Mouse (Mus musculus) limb, embryonic 13.5 days (tissue): ENCODE measurements at regions not wholly inside any gene's neighbourhood (a gene's known extent, or its start where the extent isn't known, plus 50 kb on each side); places are given as distances from the start of the nearest gene placed in this dataset.
A peak's percentile ranks its signal among the peaks of the same experiment; 100 is the strongest.

Source experiments
- ATAC-seq: fragments of 200-750 bp; cut with Nextera tagmentation; 2 replicates; pipeline ENCODE4 v1.8.0; 2017; ENCODE audit warnings: low read depth, moderate number of reproducible peaks, moderate TSS enrichment; ENCODE audit not compliant: low FRiP score
- H3K27ac ChIP-seq: fragments of 300-500 bp; sonication (generic); 2 replicates; pipeline ENCODE4 v1.5.1; 2015; ENCODE audit warnings: inconsistent platforms, mild to moderate bottlenecking, moderate library complexity
- H3K27me3 ChIP-seq: fragments of 300-500 bp; sonication (generic); 2 replicates; pipeline ENCODE4 v1.6.1; 2015; ENCODE audit warnings: mild to moderate bottlenecking, inconsistent platforms
- H3K36me3 ChIP-seq: fragments of 300-500 bp; sonication (generic); 2 replicates; pipeline ENCODE4 v1.6.1; 2015; ENCODE audit warnings: inconsistent platforms, mild to moderate bottlenecking, moderate library complexity
- H3K4me1 ChIP-seq: fragments of 300-500 bp; sonication (generic); 2 replicates; pipeline ENCODE4 v1.6.1; 2015; ENCODE audit warnings: inconsistent platforms
- H3K4me2 ChIP-seq: fragments of 300-500 bp; sonication (generic); replicated peaks from 2 replicates; pipeline ENCODE4 v1.6.1; 2015; ENCODE audit warnings: inconsistent platforms, mild to moderate bottlenecking, moderate library complexity
- H3K4me3 ChIP-seq: fragments of 300-500 bp; sonication (generic); 2 replicates; pipeline ENCODE4 v1.5.1; 2015; ENCODE audit warnings: moderate library complexity, mild to moderate bottlenecking, inconsistent platforms
- H3K9ac ChIP-seq: fragments of 300-500 bp; sonication (generic); 2 replicates; pipeline ENCODE4 v1.6.1; 2015; ENCODE audit warnings: mild to moderate bottlenecking, inconsistent platforms
- H3K9me3 ChIP-seq: fragments of 300-500 bp; sonication (generic); 2 replicates; pipeline ENCODE4 v1.6.1; 2016; ENCODE audit warnings: inconsistent platforms
- WGBS: fragments of 180-500 bp; shearing (Covaris S2); methylation state at CpG from one replicate; pipeline ENCODE4 v1.1.7; 2015; 5-methylcytosine and 5-hydroxymethylcytosine counted together

GRCm38 (mm10) chr4:58693018-58693417 lies 94.5 kb downstream of the Olfr267 start:
- no peak for ATAC-seq
- H3K27me3 ChIP-seq: no peaks in the 10 kb centered on the region
- no peak overlapping the region for H3K4me2 ChIP-seq
- no peak overlapping the region for H3K27ac ChIP-seq
- H3K4me1 ChIP-seq: no peaks in the 10 kb centered on the region
- H3K36me3 ChIP-seq: no peaks in the 10 kb centered on the region
- no peak overlapping the region for H3K9ac ChIP-seq
- H3K4me3 ChIP-seq: no peak overlapping the region
- WGBS: 84% methylated on average over 6 of the region's 6 CpGs
- H3K9me3 ChIP-seq: no peaks in the 10 kb centered on the region

- 93% methylated on average over 4 of the region's 4 CpGs for WGBS
- H3K36me3 ChIP-seq: no peaks in the 10 kb centered on the region
- H3K4me3 ChIP-seq: no peak overlapping the region
- no peak for ATAC-seq
- H3K9me3 ChIP-seq: no peaks in the 10 kb centered on the region
- H3K4me1 ChIP-seq: peaks cover 16% of the 10 kb centered on the region
- H3K27ac ChIP-seq: no peak overlapping the region
- no peaks in the 10 kb centered on the region for H3K27me3 ChIP-seq
- H3K4me2 ChIP-seq: no peak overlapping the region
- no peak overlapping the region for H3K9ac ChIP-seq
Observed at GRCm38 (mm10) chr4:58681926-58682325, 105.6 kb downstream of the Olfr267 start.

- Histone ChIP-seq H3K27me3 (no peaks in the 10 kb centered on the region), H3K4me1 (peaks cover 24% of the 10 kb centered on the region), H3K36me3 (no peaks in the 10 kb centered on the region), H3K9me3 (no peaks in the 10 kb centered on the region), H3K9ac (0 out of 2 replicates have a peak overlapping the region, but pooled peaks have one; percentile 19), H3K27ac (peak overlapping the region; percentile 88), H3K4me2 (peak overlapping the region; percentile 41), H3K4me3 (peak overlapping the region; percentile 10; the same call in 1 of the 2 replicates)
- peak; percentile 93 for ATAC-seq
- 10% methylated on average over 6 of the region's 6 CpGs for WGBS
Observed at GRCm38 (mm10) chr4:58677701-58678385, 109.7 kb downstream of the Olfr267 start.

GRCm38 (mm10) chr4:58671406-58672035 lies 116.0 kb downstream of the Olfr267 start:
- Histone ChIP-seq H3K4me1 (peaks cover 52% of the 10 kb centered on the region), H3K4me3 (no peak overlapping the region)
- 28% methylated on average over 14 of the region's 14 CpGs for WGBS

GRCm38 (mm10) chr4:58670906-58671250 lies 116.6 kb downstream of the Olfr267 start:
- Histone ChIP-seq H3K4me1 (peaks cover 52% of the 10 kb centered on the region), H3K27ac (peak overlapping the region; percentile 86), H3K9me3 (no peaks in the 10 kb centered on the region), H3K36me3 (no peaks in the 10 kb centered on the region), H3K4me2 (peak overlapping the region; percentile 51), H3K27me3 (no peaks in the 10 kb centered on the region), H3K9ac (0 out of 2 replicates have a peak overlapping the region, but pooled peaks have one; percentile 31), H3K4me3 (no peak overlapping the region)
- WGBS: 4% methylated on average over 6 of the region's 6 CpGs
- 0 out of 2 replicates have a peak, but pooled peaks have one; percentile 4 for ATAC-seq

More at GRCm38 (mm10) chr4:58671406-58672035, 116.0 kb downstream of the Olfr267 start:
- Histone ChIP-seq H3K27me3 (no peaks in the 10 kb centered on the region), H3K9ac (no peak overlapping the region), H3K36me3 (no peaks in the 10 kb centered on the region), H3K9me3 (no peaks in the 10 kb centered on the region), H3K4me2 (peak overlapping the region; percentile 45), H3K27ac (peak overlapping the region; percentile 79)
- 0 out of 2 replicates have a peak, but pooled peaks have one; percentile 2 for ATAC-seq

- WGBS: 5% methylated on average over 15 of the region's 15 CpGs
- 0 out of 2 replicates have a peak overlapping the region, but pooled peaks have one; percentile 31 for H3K9ac ChIP-seq
Observed at GRCm38 (mm10) chr4:58670107-58670905, 116.6 kb upstream of the Lpar1 start.

GRCm38 (mm10) chr4:58668368-58669153 lies 114.9 kb upstream of the Lpar1 start:
- Histone ChIP-seq H3K4me3 (no peak overlapping the region), H3K4me1 (peaks cover 59% of the 10 kb centered on the region), H3K9me3 (no peaks in the 10 kb centered on the region), H3K27me3 (no peaks in the 10 kb centered on the region), H3K36me3 (no peaks in the 10 kb centered on the region), H3K4me2 (peak overlapping the region; percentile 37), H3K27ac (peak overlapping the region; percentile 86), H3K9ac (no peak overlapping the region)
- 0 out of 2 replicates have a peak, but pooled peaks have one; percentile 26 for ATAC-seq
- 19% methylated on average over 8 of the region's 8 CpGs for WGBS

More at GRCm38 (mm10) chr4:58670107-58670905, 116.6 kb upstream of the Lpar1 start:
- no peaks in the 10 kb centered on the region for H3K36me3 ChIP-seq
- H3K27ac ChIP-seq: peak overlapping the region; percentile 86
- no peak overlapping the region for H3K4me3 ChIP-seq
- H3K4me1 ChIP-seq: peaks cover 52% of the 10 kb centered on the region
- no peaks in the 10 kb centered on the region for H3K9me3 ChIP-seq
- ATAC-seq: peak; percentile 92
- H3K4me2 ChIP-seq: peak overlapping the region; percentile 51
- no peaks in the 10 kb centered on the region for H3K27me3 ChIP-seq

GRCm38 (mm10) chr4:58663628-58664205 lies 110.0 kb upstream of the Lpar1 start:
- H3K27ac ChIP-seq: peak overlapping the region; percentile 64
- H3K9ac ChIP-seq: no peak overlapping the region
- WGBS: 19% methylated on average over 6 of the region's 6 CpGs
- H3K4me1 ChIP-seq: peaks cover 50% of the 10 kb centered on the region
- no peaks in the 10 kb centered on the region for H3K9me3 ChIP-seq
- no peak overlapping the region for H3K4me3 ChIP-seq
- H3K4me2 ChIP-seq: no peak overlapping the region
- H3K36me3 ChIP-seq: no peaks in the 10 kb centered on the region
- no peak for ATAC-seq
- H3K27me3 ChIP-seq: no peaks in the 10 kb centered on the region

- no peaks in the 10 kb centered on the region for H3K9me3 ChIP-seq
- peak; percentile 68 for ATAC-seq
- H3K4me1 ChIP-seq: peaks cover 45% of the 10 kb centered on the region
- WGBS: 47% methylated on average over 4 of the region's 4 CpGs
- H3K9ac ChIP-seq: no peak overlapping the region
- no peaks in the 10 kb centered on the region for H3K36me3 ChIP-seq
- no peak overlapping the region for H3K4me3 ChIP-seq
- H3K27me3 ChIP-seq: no peaks in the 10 kb centered on the region
- H3K27ac ChIP-seq: peak overlapping the region; percentile 23
- H3K4me2 ChIP-seq: no peak overlapping the region
Observed at GRCm38 (mm10) chr4:58661781-58662293, 108.1 kb upstream of the Lpar1 start.

- H3K27me3 ChIP-seq: no peaks in the 10 kb centered on the region
- H3K4me2 ChIP-seq: no peak overlapping the region
- no peak overlapping the region for H3K9ac ChIP-seq
- peaks cover 45% of the 10 kb centered on the region for H3K4me1 ChIP-seq
- 52% methylated on average over 5 of the region's 5 CpGs for WGBS
- H3K27ac ChIP-seq: peak overlapping the region; percentile 39; the same call in 1 of the 2 replicates
- ATAC-seq: no peak
- no peaks in the 10 kb centered on the region for H3K36me3 ChIP-seq
- H3K9me3 ChIP-seq: no peaks in the 10 kb centered on the region
- H3K4me3 ChIP-seq: no peak overlapping the region
Observed at GRCm38 (mm10) chr4:58660511-58660910, 106.8 kb upstream of the Lpar1 start.

GRCm38 (mm10) chr4:58658206-58658605 lies 104.5 kb upstream of the Lpar1 start:
- H3K4me2 ChIP-seq: no peak overlapping the region
- H3K9ac ChIP-seq: no peak overlapping the region
- peaks cover 30% of the 10 kb centered on the region for H3K4me1 ChIP-seq
- H3K9me3 ChIP-seq: no peaks in the 10 kb centered on the region
- H3K27ac ChIP-seq: no peak overlapping the region
- WGBS: 67% methylated on average over 6 of the region's 6 CpGs
- no peak for ATAC-seq
- no peaks in the 10 kb centered on the region for H3K36me3 ChIP-seq
- H3K27me3 ChIP-seq: no peaks in the 10 kb centered on the region
- H3K4me3 ChIP-seq: no peak overlapping the region
